Mouse (Mus musculus) limb, embryonic 13.5 days (tissue): Measurements from ENCODE around the gene Cebpa. TPM values are rescaled to one million over a fixed set of nuclear protein-coding genes. Genes with fewer than 3 reads are reported as not detected.
A peak's percentile ranks its signal among the peaks of the same experiment; 100 is the strongest.

Experiments used
- ATAC-seq: fragments of 200-750 bp; cut with Nextera tagmentation; 2 replicates; pipeline ENCODE4 v1.8.0; 2017; ENCODE audit warnings: low read depth, moderate number of reproducible peaks, moderate TSS enrichment; ENCODE audit not compliant: low FRiP score
- H3K27ac ChIP-seq: fragments of 300-500 bp; sonication (generic); 2 replicates; pipeline ENCODE4 v1.5.1; 2015; ENCODE audit warnings: inconsistent platforms, mild to moderate bottlenecking, moderate library complexity
- H3K27me3 ChIP-seq: fragments of 300-500 bp; sonication (generic); 2 replicates; pipeline ENCODE4 v1.6.1; 2015; ENCODE audit warnings: mild to moderate bottlenecking, inconsistent platforms
- H3K36me3 ChIP-seq: fragments of 300-500 bp; sonication (generic); 2 replicates; pipeline ENCODE4 v1.6.1; 2015; ENCODE audit warnings: inconsistent platforms, mild to moderate bottlenecking, moderate library complexity
- H3K4me1 ChIP-seq: fragments of 300-500 bp; sonication (generic); 2 replicates; pipeline ENCODE4 v1.6.1; 2015; ENCODE audit warnings: inconsistent platforms
- H3K4me2 ChIP-seq: fragments of 300-500 bp; sonication (generic); replicated peaks from 2 replicates; pipeline ENCODE4 v1.6.1; 2015; ENCODE audit warnings: inconsistent platforms, mild to moderate bottlenecking, moderate library complexity
- H3K4me3 ChIP-seq: fragments of 300-500 bp; sonication (generic); 2 replicates; pipeline ENCODE4 v1.5.1; 2015; ENCODE audit warnings: moderate library complexity, mild to moderate bottlenecking, inconsistent platforms
- H3K9ac ChIP-seq: fragments of 300-500 bp; sonication (generic); 2 replicates; pipeline ENCODE4 v1.6.1; 2015; ENCODE audit warnings: mild to moderate bottlenecking, inconsistent platforms
- H3K9me3 ChIP-seq: fragments of 300-500 bp; sonication (generic); 2 replicates; pipeline ENCODE4 v1.6.1; 2016; ENCODE audit warnings: inconsistent platforms
- WGBS: fragments of 180-500 bp; shearing (Covaris S2); methylation state at CpG from one replicate; pipeline ENCODE4 v1.1.7; 2015; 5-methylcytosine and 5-hydroxymethylcytosine counted together
- polyA plus RNA-seq: library from polyadenylated mRNA; unstranded; fragments of >200 nt; fragmentation: Nextera tagmentation; extraction: Ambion mirVana; gene quantifications from 2 replicates; pipeline ENCODE4 v1.2.1, GENCODE M21; 2015

Cebpa gene
- polyA plus RNA-seq, 1 experiment from 2014 or later, result 2.2 TPM

DNA sequence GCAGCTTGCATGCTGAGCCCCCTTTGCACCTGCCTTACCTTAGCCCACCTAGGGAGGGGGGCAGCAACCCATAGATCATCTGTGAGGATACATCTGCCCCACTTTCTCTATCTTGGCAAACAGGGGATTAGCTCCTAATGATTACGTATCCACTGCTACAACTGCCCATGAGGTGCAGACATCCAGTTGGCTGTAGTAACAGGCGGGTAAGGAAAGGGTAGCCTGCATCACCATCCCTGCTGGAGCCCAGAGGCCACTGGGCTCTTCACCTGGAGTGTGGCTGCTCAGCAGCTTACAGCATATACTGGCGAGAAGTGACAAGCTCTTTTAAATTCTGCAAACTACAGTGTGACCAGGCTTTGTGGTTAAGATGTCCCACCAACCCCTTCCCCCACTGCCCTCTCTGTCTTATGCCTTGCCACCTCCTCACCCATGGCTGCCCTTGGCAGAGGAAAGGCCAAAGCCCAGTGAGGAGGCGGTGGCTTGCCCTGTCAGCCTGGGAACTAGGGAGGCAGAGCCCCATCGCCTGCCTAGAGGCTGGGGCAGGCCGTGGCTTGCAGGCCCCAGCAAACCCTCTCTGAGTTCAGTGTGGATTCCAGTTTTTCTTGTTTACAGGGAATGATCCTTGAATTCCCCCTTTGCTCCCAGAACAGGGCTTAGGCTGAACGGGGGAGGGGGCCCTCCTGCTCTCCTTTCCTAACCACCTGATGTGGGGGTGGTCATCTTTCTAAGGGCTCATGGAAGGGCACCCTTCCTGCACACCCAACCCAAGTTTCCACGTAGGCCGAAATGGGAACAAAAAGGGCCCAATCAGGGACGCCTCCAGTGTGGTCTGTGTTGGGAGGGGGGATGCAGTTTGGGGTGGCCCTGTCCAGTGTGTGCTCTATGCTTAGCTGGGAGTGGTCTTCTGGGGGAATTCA lies 3.6 kb downstream of the Cebpa start:
- peak overlapping the region; percentile 25 for H3K4me2 ChIP-seq

GRCm38 (mm10) chr7:35123431-35123953 lies 4.4 kb downstream of the Cebpa start:
- H3K4me2 ChIP-seq, result no peak overlapping the region
- peaks cover 22% of the 10 kb centered on the region for H3K4me1 ChIP-seq

More for the DNA sequence above, 3.6 kb downstream of the Cebpa start:
- Histone ChIP-seq H3K4me3 (no peak overlapping the region), H3K4me1 (peaks cover 24% of the 10 kb centered on the region), H3K36me3 (no peaks in the 10 kb centered on the region), H3K27ac (no peak overlapping the region), H3K9ac (no peak overlapping the region), H3K27me3 (peaks cover 76% of the 10 kb centered on the region), H3K9me3 (no peaks in the 10 kb centered on the region)
- WGBS, result 62% methylated on average over 10 of the region's 10 CpGs
- no peak for ATAC-seq

DNA sequence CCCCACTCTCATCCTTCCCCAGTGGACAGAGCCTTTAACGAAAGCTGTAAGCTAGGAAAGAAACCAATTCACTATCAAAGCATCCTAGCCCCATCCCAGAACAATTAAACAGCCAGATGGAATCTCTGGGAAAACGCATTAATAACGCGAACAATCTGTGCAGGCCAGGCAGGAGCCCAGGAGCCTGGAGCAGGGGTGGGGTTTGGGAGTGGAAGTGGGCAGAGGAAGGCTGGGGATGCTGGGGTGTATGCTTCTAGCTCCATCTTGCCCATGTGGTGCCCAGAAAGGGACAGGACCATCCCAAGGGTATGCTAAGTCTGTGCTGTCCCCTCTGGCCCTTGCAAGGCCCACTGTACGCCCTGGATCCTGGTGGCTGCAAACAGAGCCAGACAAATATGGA lies 5.1 kb downstream of the Cebpa start:
- Histone ChIP-seq H3K36me3 (no peaks in the 10 kb centered on the region), H3K27ac (no peak overlapping the region), H3K9ac (0 out of 2 replicates have a peak overlapping the region, but pooled peaks have one; percentile 2), H3K4me1 (peaks cover 27% of the 10 kb centered on the region), H3K27me3 (peaks cover 86% of the 10 kb centered on the region), H3K4me2 (no peak overlapping the region), H3K4me3 (no peak overlapping the region), H3K9me3 (no peaks in the 10 kb centered on the region)
- no peak for ATAC-seq
- 44% methylated on average over 5 of the region's 5 CpGs for WGBS

More at GRCm38 (mm10) chr7:35123431-35123953, 4.4 kb downstream of the Cebpa start:
- H3K4me3 ChIP-seq, result no peak overlapping the region
- no peak overlapping the region for H3K9ac ChIP-seq
- WGBS, result 27% methylated on average over 10 of the region's 10 CpGs
- no peak for ATAC-seq
- peaks cover 81% of the 10 kb centered on the region for H3K27me3 ChIP-seq
- no peaks in the 10 kb centered on the region for H3K9me3 ChIP-seq
- no peak overlapping the region for H3K27ac ChIP-seq
- H3K36me3 ChIP-seq, result no peaks in the 10 kb centered on the region

DNA sequence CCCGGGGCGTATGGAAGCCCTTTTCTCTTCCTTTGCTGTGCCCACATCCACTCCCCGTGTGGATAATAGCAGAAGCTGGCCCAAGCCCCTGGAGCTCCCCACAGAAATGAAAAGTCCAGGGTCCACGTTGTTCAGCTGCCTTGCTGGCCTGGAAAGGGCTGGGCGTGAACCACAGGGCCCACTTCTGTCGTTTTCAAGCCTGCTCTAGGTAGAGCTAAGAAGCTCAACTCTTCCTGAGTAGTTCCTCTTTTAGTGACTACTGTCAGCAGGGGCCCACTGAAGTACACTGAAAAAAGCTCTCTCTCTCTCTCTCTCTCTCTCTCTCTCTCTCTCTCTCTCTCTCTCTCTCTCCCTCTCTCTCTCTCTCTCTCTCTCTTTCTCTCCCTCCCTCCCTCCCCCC lies 5.7 kb downstream of the Cebpa start:
- Histone ChIP-seq H3K9me3 (no peaks in the 10 kb centered on the region), H3K4me3 (no peak overlapping the region), H3K4me2 (no peak overlapping the region), H3K4me1 (peaks cover 25% of the 10 kb centered on the region), H3K36me3 (no peaks in the 10 kb centered on the region), H3K9ac (no peak overlapping the region), H3K27me3 (peaks cover 81% of the 10 kb centered on the region), H3K27ac (no peak overlapping the region)
- ATAC-seq, result no peak
- 60% methylated on average over 6 of the region's 6 CpGs for WGBS

- peaks cover 69% of the 10 kb centered on the region for H3K27me3 ChIP-seq
- H3K4me1 ChIP-seq, result peaks cover 13% of the 10 kb centered on the region; the same call in 1 of the 2 replicates
- WGBS, result 78% methylated on average over 5 of the region's 5 CpGs
Measured at GRCm38 (mm10) chr7:35125971-35126370, 6.9 kb downstream of the Cebpa start.

DNA sequence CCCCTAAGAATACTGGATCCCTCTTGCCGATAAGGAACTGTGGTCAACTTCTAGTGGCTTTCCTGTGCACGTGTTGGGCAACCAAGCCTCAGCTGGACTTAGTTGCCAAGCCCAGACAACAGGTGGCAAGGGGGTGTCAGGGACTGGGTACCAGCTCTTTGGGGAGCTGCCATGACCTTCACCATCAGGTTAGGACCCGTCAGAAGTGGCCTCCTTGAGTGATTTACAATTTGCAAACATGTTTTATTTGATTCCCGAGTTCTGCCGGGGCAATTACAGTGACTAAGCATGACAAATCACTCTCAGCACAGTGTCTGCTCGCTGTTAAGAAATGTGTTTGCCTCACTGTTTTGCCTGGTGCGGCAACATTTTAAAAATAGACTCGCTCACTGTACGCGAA lies 7.9 kb downstream of the Cebpa start:
- no peak overlapping the region for H3K27ac ChIP-seq
- peaks cover 59% of the 10 kb centered on the region for H3K27me3 ChIP-seq
- H3K36me3 ChIP-seq, result no peaks in the 10 kb centered on the region
- H3K9ac ChIP-seq, result no peak overlapping the region
- peaks cover 4% of the 10 kb centered on the region; the same call in 1 of the 2 replicates for H3K9me3 ChIP-seq
- no peak overlapping the region for H3K4me3 ChIP-seq
- H3K4me1 ChIP-seq, result 0 out of 2 replicates have a peak, but pooled peaks cover 12% of the 10 kb centered on the region
- 43% methylated on average over 10 of the region's 10 CpGs for WGBS
- H3K4me2 ChIP-seq, result no peak overlapping the region
- no peak for ATAC-seq

More at GRCm38 (mm10) chr7:35125971-35126370, 6.9 kb downstream of the Cebpa start:
- Histone ChIP-seq H3K4me3 (no peak overlapping the region), H3K4me2 (no peak overlapping the region), H3K9ac (no peak overlapping the region), H3K27ac (no peak overlapping the region), H3K36me3 (no peaks in the 10 kb centered on the region), H3K9me3 (no peaks in the 10 kb centered on the region)
- no peak for ATAC-seq

DNA sequence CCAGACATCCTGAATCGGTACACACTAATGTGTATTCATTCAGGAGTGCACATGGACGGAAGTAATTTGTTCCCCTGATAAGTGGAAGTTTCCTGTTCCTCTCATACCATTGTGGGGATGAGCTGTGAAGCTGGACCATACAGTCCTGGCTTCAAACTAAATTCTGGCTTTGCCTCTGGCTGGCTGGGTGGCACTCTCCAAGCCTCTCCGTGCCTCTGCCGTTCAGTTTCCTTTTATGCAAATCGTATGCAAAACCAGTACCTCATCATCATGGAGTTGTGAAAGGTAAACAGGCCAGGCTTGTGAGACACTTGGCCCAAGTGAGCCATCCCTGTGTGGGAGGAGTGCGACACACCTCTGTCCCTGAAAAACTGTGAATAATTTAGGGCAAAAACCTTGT lies 8.6 kb downstream of the Cebpa start:
- Histone ChIP-seq H3K9ac (no peak overlapping the region), H3K4me3 (no peak overlapping the region), H3K36me3 (no peaks in the 10 kb centered on the region), H3K4me2 (no peak overlapping the region), H3K27me3 (peaks cover 55% of the 10 kb centered on the region), H3K27ac (no peak overlapping the region), H3K9me3 (peaks cover 4% of the 10 kb centered on the region; the same call in 1 of the 2 replicates), H3K4me1 (0 out of 2 replicates have a peak, but pooled peaks cover 12% of the 10 kb centered on the region)
- no peak for ATAC-seq
- WGBS, result 34% methylated on average over 6 of the region's 6 CpGs

DNA sequence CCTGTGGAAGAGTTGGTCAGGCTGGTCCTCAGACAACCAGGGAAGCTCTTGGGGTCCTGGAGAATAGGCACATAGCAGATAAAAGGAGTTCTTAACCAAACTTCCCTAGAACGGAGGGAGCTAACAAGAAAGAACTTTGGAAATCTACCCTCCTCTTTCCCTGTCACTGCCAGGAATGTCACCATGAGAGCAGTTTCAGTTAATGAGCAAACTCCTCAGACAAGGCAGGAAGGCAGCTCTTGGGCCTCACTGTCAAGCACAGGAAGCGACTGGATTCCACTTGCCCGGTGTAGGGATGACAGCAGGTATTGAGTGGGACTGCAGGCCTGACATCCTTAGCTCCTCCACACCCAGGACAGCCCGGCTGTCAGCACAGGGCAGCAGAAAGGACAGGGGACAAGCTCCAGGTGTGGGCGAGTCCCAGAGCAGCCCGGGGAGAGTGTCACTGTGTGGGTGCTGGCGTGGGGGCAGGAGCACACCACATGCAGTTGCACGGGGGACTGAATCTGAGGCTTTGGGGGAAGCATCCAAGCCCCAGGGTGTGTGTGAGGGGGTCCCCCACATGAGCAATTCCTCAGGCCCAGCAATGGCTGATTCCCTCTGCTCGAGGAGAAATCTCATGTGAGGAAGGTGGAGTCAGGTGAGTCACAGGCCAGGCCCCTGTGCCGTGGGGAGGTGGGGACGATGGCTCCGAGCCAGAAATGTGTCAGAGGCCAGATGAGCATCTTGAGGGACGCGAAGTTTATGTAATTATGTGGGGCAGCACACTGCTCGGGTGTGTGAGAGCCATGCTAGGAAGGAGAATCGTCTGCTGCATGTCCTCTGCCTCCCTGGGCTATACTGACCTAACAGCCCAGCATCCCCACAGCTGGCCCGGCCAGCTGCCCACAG lies 9.8 kb downstream of the Cebpa start:
- no peak overlapping the region for H3K27ac ChIP-seq
- peaks cover 4% of the 10 kb centered on the region; the same call in 1 of the 2 replicates for H3K9me3 ChIP-seq
- WGBS, result 52% methylated on average over 17 of the region's 17 CpGs
- H3K36me3 ChIP-seq, result no peaks in the 10 kb centered on the region
- H3K9ac ChIP-seq, result no peak overlapping the region
- ATAC-seq, result no peak
- H3K4me2 ChIP-seq, result no peak overlapping the region
- no peak overlapping the region for H3K4me3 ChIP-seq
- H3K27me3 ChIP-seq, result peaks cover 43% of the 10 kb centered on the region
- 0 out of 2 replicates have a peak, but pooled peaks cover 12% of the 10 kb centered on the region for H3K4me1 ChIP-seq

DNA sequence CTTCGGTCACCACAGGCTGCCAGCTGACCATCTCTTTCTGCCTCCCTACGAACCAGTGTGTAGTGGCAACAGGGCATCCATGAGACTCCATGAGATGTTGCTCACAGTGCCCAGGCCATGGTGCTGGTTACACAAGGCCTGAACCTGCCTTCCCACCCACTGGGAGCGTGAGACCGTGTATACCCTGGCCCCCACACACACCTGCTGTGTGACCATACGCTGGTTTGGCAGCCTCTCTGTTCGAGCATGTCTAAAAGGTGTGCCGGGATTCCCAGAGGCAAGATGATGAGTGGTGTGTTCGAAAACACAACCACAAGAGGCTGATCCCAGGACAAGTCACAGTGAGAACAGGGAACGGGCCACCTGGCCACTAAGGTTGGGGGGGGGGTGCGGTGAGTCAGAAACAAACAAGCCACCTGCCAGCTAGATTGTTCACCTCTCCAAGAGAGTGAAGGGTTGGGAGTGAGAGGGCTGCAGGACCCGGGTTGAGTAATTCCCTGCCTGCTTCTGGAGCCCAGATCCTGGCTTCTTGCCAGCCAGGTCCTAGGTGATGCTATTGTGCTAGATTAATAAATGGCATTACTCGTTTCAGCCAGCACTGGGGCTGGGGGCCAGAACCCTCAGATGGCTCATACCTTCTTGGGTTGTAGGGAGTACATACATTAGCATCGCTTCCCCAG lies 11.1 kb downstream of the Cebpa start:
- 78% methylated on average over 13 of the region's 13 CpGs for WGBS
- Histone ChIP-seq H3K4me1 (0 out of 2 replicates have a peak, but pooled peaks cover 7% of the 10 kb centered on the region), H3K9me3 (peaks cover 4% of the 10 kb centered on the region; the same call in 1 of the 2 replicates), H3K9ac (no peak overlapping the region), H3K27me3 (peaks cover 39% of the 10 kb centered on the region), H3K4me3 (no peak overlapping the region), H3K27ac (no peak overlapping the region), H3K4me2 (no peak overlapping the region), H3K36me3 (no peaks in the 10 kb centered on the region)
- ATAC-seq, result no peak

- H3K4me2 ChIP-seq, result no peak overlapping the region
- no peak overlapping the region for H3K27ac ChIP-seq
- H3K4me1 ChIP-seq, result 0 out of 2 replicates have a peak, but pooled peaks cover 7% of the 10 kb centered on the region
- no peaks in the 10 kb centered on the region for H3K36me3 ChIP-seq
- H3K4me3 ChIP-seq, result no peak overlapping the region
- no peak for ATAC-seq
- 90% methylated on average over 5 of the region's 5 CpGs for WGBS
- H3K27me3 ChIP-seq, result peaks cover 43% of the 10 kb centered on the region
- H3K9ac ChIP-seq, result no peak overlapping the region
- peaks cover 4% of the 10 kb centered on the region; the same call in 1 of the 2 replicates for H3K9me3 ChIP-seq
Measured at GRCm38 (mm10) chr7:35130888-35131287, 11.8 kb downstream of the Cebpa start.

- no peak for ATAC-seq
- H3K9ac ChIP-seq, result no peak overlapping the region
- 96% methylated on average over 9 of the region's 9 CpGs for WGBS
- peaks cover 37% of the 10 kb centered on the region for H3K27me3 ChIP-seq
- H3K4me3 ChIP-seq, result no peak overlapping the region
- H3K9me3 ChIP-seq, result peaks cover 4% of the 10 kb centered on the region; the same call in 1 of the 2 replicates
- H3K4me1 ChIP-seq, result 0 out of 2 replicates have a peak, but pooled peaks cover 7% of the 10 kb centered on the region
- H3K36me3 ChIP-seq, result no peaks in the 10 kb centered on the region
- no peak overlapping the region for H3K27ac ChIP-seq
- no peak overlapping the region for H3K4me2 ChIP-seq
Measured at GRCm38 (mm10) chr7:35131601-35132000, 12.5 kb downstream of the Cebpa start.
